ENCODE assay signal across 8 mouse cellular contexts in genomic region chr5:132231280-132232047, GRCm38 (mm10).
DNase-seq lines count a peak whose midpoint lies in the region; ATAC-seq and TF ChIP-seq lines count a peak whose summit lies in the region.

No protein-coding gene starts in this region.

- POLR2A ChIA-PET in Patski (lab: Charles Lee), result no interaction called here

- CTCF ChIA-PET in Patski (lab: Charles Lee), result no interaction called here

- in situ Hi-C loops in Patski (cut with MboI; ENCODE audit: low pct_unique_long_range_greater_than_20kb), result no loop called here

- no peak for ATAC-seq in Patski
- peak; percentile 95 for ATAC-seq in frontal cortex, adult (ENCODE audit: low TSS enrichment)
- ATAC-seq in hematopoietic stem cell, adult 5-6 weeks (replicated peaks in 1 of 2; ENCODE audit: insufficient read depth in 1 of 2, low FRiP score in 2 of 2, low TSS enrichment in 1 of 2, low read depth in 1 of 2, poor library complexity in 2 of 2, severe bottlenecking in 2 of 2), result peak; percentile 48 to 78; a peak in 2 of 4 replicates
- peak; percentile 84 for ATAC-seq in lung, embryonic 14.5 days (ENCODE audit: insufficient read depth)

- no peak for DNase-seq in Patski (ENCODE audit: low read depth, low spot score)
- peak; percentile 81 for DNase-seq in cerebellum, adult 9-10 months
- peak; percentile 65 to 80 for DNase-seq in layer of hippocampus, adult 2 months (ENCODE audit: low spot score in 2 of 2)
- DNase-seq in lung, embryonic 14.5 days, result peak; percentile 91
- DNase-seq in retina, adult 2 months (ENCODE audit: low read depth, low spot score), result peak; percentile 32
- no peak for DNase-seq in spleen, adult 18-20 months

- H3K27me3 ChIP-seq in Patski, result no peaks in the 10 kb centered on the region
- H3K27me3 ChIP-seq in lung, embryonic 14.5 days (ENCODE audit: insufficient read depth, low read length), result no peaks in the 10 kb centered on the region

- no peak overlapping the region for H3K9ac ChIP-seq in lung, embryonic 14.5 days

- H3K9me3 ChIP-seq in lung, embryonic 14.5 days (ENCODE audit: low read depth, low read length), result no peaks in the 10 kb centered on the region

- H3K4me2 ChIP-seq in lung, embryonic 14.5 days, result no peak overlapping the region

- H3K36me3 ChIP-seq in lung, embryonic 14.5 days (ENCODE audit: insufficient read depth), result no peaks in the 10 kb centered on the region

- peaks cover 15% of the 10 kb centered on the region; the same call in 1 of the 2 replicates for H3K4me1 ChIP-seq in lung, embryonic 14.5 days (ENCODE audit: insufficient read depth)

- WGBS in lung, embryonic 14.5 days, result 31% methylated on average over 10 of the region's 10 CpGs

- no peak overlapping the region for H3K4me3 ChIP-seq in layer of hippocampus, adult 2 months
- no peak overlapping the region for H3K4me3 ChIP-seq in lung, embryonic 14.5 days (ENCODE audit: low read depth, low read length)

- TF ChIP-seq CTCF in Patski (IDR thresholded peaks at IDR 0.05), result peak; percentile 36
- TF ChIP-seq CTCF in layer of hippocampus, adult 2 months (conservative IDR thresholded peaks at IDR 0.05), result peak; percentile 97
- TF ChIP-seq CTCF in lung, embryonic 14.5 days (IDR thresholded peaks at IDR 0.05; ENCODE audit: low read depth), result peak; percentile 89

- H3K27ac ChIP-seq in layer of hippocampus, adult 2 months, result no peak overlapping the region
- H3K27ac ChIP-seq in lung, embryonic 14.5 days (ENCODE audit: low read depth), result no peak overlapping the region

Comparison
In these comparisons a context has a peak if more than half of its experiments do, and no peak if none do; other contexts are left out.
1. DNase-seq: peak in cerebellum, adult 9-10 months (single experiment), layer of hippocampus, adult 2 months (2 of 2), lung, embryonic 14.5 days (single experiment) and retina, adult 2 months (single experiment); none in Patski (single experiment) and spleen, adult 18-20 months (0 of 2).
2. CTCF ChIP-seq: peak in every context shown above with its lines; median percentile 97 in layer of hippocampus, adult 2 months; 89 in lung, embryonic 14.5 days; 36 in Patski.